Mouse (Mus musculus) layer of hippocampus, adult 9-10 months (tissue): ENCODE measurements around the gene Zfp809.

Source experiments
- DNase-seq: peaks from one replicate; pipeline ENCODE4 v3.0.0; 2022; ENCODE audit warnings: low spot score

Gene Zfp809

DNA sequence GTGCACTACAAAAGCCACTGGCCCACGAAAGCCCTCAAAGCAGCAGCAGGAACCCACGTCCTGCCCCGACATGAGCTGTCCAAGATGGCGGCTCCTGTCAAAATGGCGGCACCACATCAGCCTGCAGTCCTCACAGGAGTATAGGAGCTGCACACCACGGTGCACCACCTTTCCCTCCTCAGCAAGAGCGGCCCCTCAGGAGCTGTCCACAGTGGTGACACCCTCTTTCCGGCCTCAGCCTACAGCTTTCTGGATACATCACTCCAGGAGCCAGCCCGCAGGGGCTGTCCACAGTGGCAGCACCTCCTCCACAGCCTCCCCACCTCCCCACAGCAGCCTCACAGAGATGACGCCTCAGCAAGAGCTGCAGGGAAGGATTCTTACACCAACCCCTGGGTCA lies 37.1 kb downstream of the Zfp809 start:
- DNase-seq: no peak

DNA sequence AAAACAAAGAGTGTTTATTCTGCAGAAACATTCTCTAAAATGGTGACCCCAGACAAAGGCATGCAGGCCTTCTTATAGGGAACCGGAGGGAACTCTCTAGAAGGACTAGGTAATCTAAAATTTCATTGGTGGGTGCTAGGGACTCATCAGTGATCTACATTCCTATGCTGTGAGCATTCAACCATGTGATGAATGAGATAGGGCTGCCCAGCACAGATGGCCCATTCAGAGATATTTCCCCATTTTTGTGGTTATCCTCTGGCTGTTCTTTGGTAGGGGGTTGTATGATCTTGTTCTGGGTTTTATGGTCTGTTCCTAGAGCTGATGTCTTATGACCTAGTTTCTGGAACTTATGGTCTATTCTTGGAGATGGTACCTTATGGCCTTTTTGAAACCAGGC lies 43.4 kb downstream of the Zfp809 start:
- DNase-seq: no peak

DNA sequence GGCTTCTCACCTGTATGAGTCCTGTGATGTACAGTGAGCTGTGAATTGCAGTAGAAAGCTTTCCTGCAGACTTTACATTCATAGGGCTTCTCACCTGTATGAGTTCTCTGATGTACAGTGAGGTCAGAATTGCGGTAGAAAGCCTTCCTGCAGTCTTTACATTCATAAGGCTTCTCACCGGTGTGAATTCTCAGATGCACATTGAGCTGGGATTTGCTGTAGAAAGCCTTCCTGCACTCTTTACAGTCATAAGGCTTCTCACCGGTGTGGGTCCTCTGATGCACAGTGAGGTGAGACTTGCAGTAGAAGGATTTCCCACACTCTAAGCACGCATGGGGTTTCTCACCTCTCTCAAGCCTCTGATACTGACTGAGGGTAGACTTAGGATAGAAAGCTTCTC lies 53.2 kb downstream of the Zfp809 start:
- DNase-seq: no peak
